Mouse (Mus musculus): ENCODE data around the gene Slc16a10. TPM values are rescaled to one million over a fixed set of nuclear protein-coding genes. Genes with fewer than 3 reads are reported as not detected.
"Not testable (repeated sequence)": the region's sequence is repeated elsewhere in the genome, so short reads cannot be mapped to it uniquely, and the experiment has no call there.

Gene Slc16a10
- polyA plus RNA-seq, 1 experiment from 2014 or later, result 26.6 TPM

- no peak overlapping the region for H3K27ac ChIP-seq (ENCODE audit: low read depth)
- no peaks in the 10 kb centered on the region for H3K36me3 ChIP-seq (ENCODE audit: control insufficient read depth, insufficient read depth, low read length)
- no peak for DNase-seq (ENCODE audit: low spot score)
- H3K9ac ChIP-seq (ENCODE audit: low read length), result no peak overlapping the region
- no peak overlapping the region for H3K4me2 ChIP-seq (ENCODE audit: low read length)
- H3K4me3 ChIP-seq (ENCODE audit: low read depth, low read length), result no peak overlapping the region
- 82% methylated on average over 11 of the region's 11 CpGs for WGBS
- no peaks in the 10 kb centered on the region for H3K9me3 ChIP-seq (ENCODE audit: control insufficient read depth, low read length)
- ATAC-seq (replicated peaks; ENCODE audit: low FRiP score, low TSS enrichment, low read depth), result no peak
- H3K27me3 ChIP-seq (replicated peaks; ENCODE audit: control insufficient read depth, insufficient read depth, low read length), result no peaks in the 10 kb centered on the region
- no peaks in the 10 kb centered on the region for H3K4me1 ChIP-seq (replicated peaks; ENCODE audit: control insufficient read depth, insufficient read depth, low read length)
Measured at GRCm38 (mm10) chr10:40009591-40009990, 132.5 kb downstream of the Slc16a10 start.

GRCm38 (mm10) chr10:40008847-40009246, 133.2 kb downstream of the Slc16a10 start:
- H3K9ac ChIP-seq (ENCODE audit: low read length); DNase-seq (ENCODE audit: low spot score); H3K4me3 ChIP-seq (ENCODE audit: low read depth, low read length); H3K36me3 ChIP-seq (ENCODE audit: control insufficient read depth, insufficient read depth, low read length); H3K9me3 ChIP-seq (ENCODE audit: control insufficient read depth, low read length); H3K4me2 ChIP-seq (ENCODE audit: low read length); H3K27ac ChIP-seq (ENCODE audit: low read depth); ATAC-seq (replicated peaks; ENCODE audit: low FRiP score, low TSS enrichment, low read depth); H3K27me3 ChIP-seq (replicated peaks; ENCODE audit: control insufficient read depth, insufficient read depth, low read length); H3K4me1 ChIP-seq (replicated peaks; ENCODE audit: control insufficient read depth, insufficient read depth, low read length): not testable (repeated sequence)
- WGBS, result 66% methylated on average over 4 of the region's 4 CpGs

- ATAC-seq (replicated peaks; ENCODE audit: low FRiP score, low TSS enrichment, low read depth) (no peak), DNase-seq (ENCODE audit: low spot score) (no peak)
- no peaks in the 10 kb centered on the region for H3K9me3 ChIP-seq (ENCODE audit: control insufficient read depth, low read length)
- H3K4me2 ChIP-seq (ENCODE audit: low read length), result no peak overlapping the region
- no peaks in the 10 kb centered on the region for H3K4me1 ChIP-seq (replicated peaks; ENCODE audit: control insufficient read depth, insufficient read depth, low read length)
- no peaks in the 10 kb centered on the region for H3K36me3 ChIP-seq (ENCODE audit: control insufficient read depth, insufficient read depth, low read length)
- no peak overlapping the region for H3K9ac ChIP-seq (ENCODE audit: low read length)
- H3K4me3 ChIP-seq (ENCODE audit: low read depth, low read length), result no peak overlapping the region
- no peak overlapping the region for H3K27ac ChIP-seq (ENCODE audit: low read depth)
- H3K27me3 ChIP-seq (replicated peaks; ENCODE audit: control insufficient read depth, insufficient read depth, low read length), result no peaks in the 10 kb centered on the region
- WGBS, result 90% methylated on average over 4 of the region's 4 CpGs
Measured at GRCm38 (mm10) chr10:40007953-40008352, 134.1 kb downstream of the Slc16a10 start.

- Histone ChIP-seq H3K4me3 (ENCODE audit: low read depth, low read length) (no peak overlapping the region), H3K4me1 (replicated peaks; ENCODE audit: control insufficient read depth, insufficient read depth, low read length) (no peaks in the 10 kb centered on the region), H3K9me3 (ENCODE audit: control insufficient read depth, low read length) (no peaks in the 10 kb centered on the region), H3K27ac (ENCODE audit: low read depth) (no peak overlapping the region), H3K27me3 (replicated peaks; ENCODE audit: control insufficient read depth, insufficient read depth, low read length) (no peaks in the 10 kb centered on the region), H3K9ac (ENCODE audit: low read length) (no peak overlapping the region), H3K4me2 (ENCODE audit: low read length) (no peak overlapping the region), H3K36me3 (ENCODE audit: control insufficient read depth, insufficient read depth, low read length) (no peaks in the 10 kb centered on the region)
- WGBS, result 67% methylated on average over 10 of the region's 10 CpGs
- DNase-seq (ENCODE audit: low spot score), result no peak
- ATAC-seq (replicated peaks; ENCODE audit: low FRiP score, low TSS enrichment, low read depth), result no peak
Measured at GRCm38 (mm10) chr10:40006963-40007362, 135.1 kb downstream of the Slc16a10 start.

GRCm38 (mm10) chr10:40000746-40001145, 141.3 kb downstream of the Slc16a10 start:
- Histone ChIP-seq H3K27ac (ENCODE audit: low read depth) (no peak overlapping the region), H3K9ac (ENCODE audit: low read length) (no peak overlapping the region), H3K4me3 (ENCODE audit: low read depth, low read length) (no peak overlapping the region), H3K4me1 (replicated peaks; ENCODE audit: control insufficient read depth, insufficient read depth, low read length) (no peaks in the 10 kb centered on the region), H3K4me2 (ENCODE audit: low read length) (no peak overlapping the region), H3K9me3 (ENCODE audit: control insufficient read depth, low read length) (no peaks in the 10 kb centered on the region), H3K27me3 (replicated peaks; ENCODE audit: control insufficient read depth, insufficient read depth, low read length) (no peaks in the 10 kb centered on the region), H3K36me3 (ENCODE audit: control insufficient read depth, insufficient read depth, low read length) (no peaks in the 10 kb centered on the region)
- ATAC-seq (replicated peaks; ENCODE audit: low FRiP score, low TSS enrichment, low read depth), result no peak
- DNase-seq (ENCODE audit: low spot score), result no peak
- WGBS, result 91% methylated on average over 2 of the region's 2 CpGs

GRCm38 (mm10) chr10:39991155-39991554, 150.9 kb downstream of the Slc16a10 start:
- H3K36me3 ChIP-seq (ENCODE audit: control insufficient read depth, insufficient read depth, low read length), result no peaks in the 10 kb centered on the region
- DNase-seq (ENCODE audit: low spot score) (no peak), ATAC-seq (replicated peaks; ENCODE audit: low FRiP score, low TSS enrichment, low read depth) (no peak)
- WGBS, result 44% methylated on average over 4 of the region's 4 CpGs
- H3K9ac ChIP-seq (ENCODE audit: low read length), result no peak overlapping the region
- H3K9me3 ChIP-seq (ENCODE audit: control insufficient read depth, low read length), result peaks cover 3% of the 10 kb centered on the region; the same call in 1 of the 2 replicates
- H3K4me2 ChIP-seq (ENCODE audit: low read length), result no peak overlapping the region
- H3K27ac ChIP-seq (ENCODE audit: low read depth), result no peak overlapping the region
- no peaks in the 10 kb centered on the region for H3K4me1 ChIP-seq (replicated peaks; ENCODE audit: control insufficient read depth, insufficient read depth, low read length)
- H3K4me3 ChIP-seq (ENCODE audit: low read depth, low read length), result no peak overlapping the region
- no peaks in the 10 kb centered on the region for H3K27me3 ChIP-seq (replicated peaks; ENCODE audit: control insufficient read depth, insufficient read depth, low read length)

GRCm38 (mm10) chr10:39986466-39986865, 155.6 kb downstream of the Slc16a10 start, which contains the start of gene Mfsd4b5:
Gene Mfsd4b5, minus strand, starts transcription at chr10:39986646.
- no peaks in the 10 kb centered on the region for H3K36me3 ChIP-seq (ENCODE audit: control insufficient read depth, insufficient read depth, low read length)
- no peak within 1 kb of the TSS for H3K4me2 ChIP-seq (ENCODE audit: low read length)
- 86% methylated on average over 12 of the region's 12 CpGs for WGBS
- DNase-seq (ENCODE audit: low spot score) (no peak), ATAC-seq (replicated peaks; ENCODE audit: low FRiP score, low TSS enrichment, low read depth) (no peak)
- H3K9ac ChIP-seq (ENCODE audit: low read length), result no peak within 1 kb of the TSS
- H3K9me3 ChIP-seq (ENCODE audit: control insufficient read depth, low read length), result no peaks in the 10 kb centered on the region
- H3K4me1 ChIP-seq (replicated peaks; ENCODE audit: control insufficient read depth, insufficient read depth, low read length), result no peaks in the 10 kb centered on the region
- H3K27ac ChIP-seq (ENCODE audit: low read depth), result no peak within 1 kb of the TSS
- H3K4me3 ChIP-seq (ENCODE audit: low read depth, low read length), result no peak within 1 kb of the TSS
- H3K27me3 ChIP-seq (replicated peaks; ENCODE audit: control insufficient read depth, insufficient read depth, low read length), result no peaks in the 10 kb centered on the region

Other genes with a start within 250 kb of the Slc16a10 start
- gene Mfsd4b4, start 243.0 kb downstream of the Slc16a10 start, polyA plus RNA-seq (2014; fragmentation: Nextera tagmentation; extraction: Ambion mirVana), result 5.2 and 5.4 TPM in 2 replicates
- gene Mfsd4b2, start 215.3 kb downstream of the Slc16a10 start, polyA plus RNA-seq (2014; fragmentation: Nextera tagmentation; extraction: Ambion mirVana), result 0.44 and 0.54 TPM in 2 replicates
- 1.2 and 1.4 TPM in 2 replicates for gene Mfsd4b3, start 182.1 kb downstream of the Slc16a10 start, polyA plus RNA-seq (2014; fragmentation: Nextera tagmentation; extraction: Ambion mirVana)
- 0.26 TPM in 1 of 2 replicates, not detected in the other for gene Mfsd4b5, start 155.6 kb downstream of the Slc16a10 start, polyA plus RNA-seq (2014; fragmentation: Nextera tagmentation; extraction: Ambion mirVana)
- gene Mfsd4b1, start 117.0 kb downstream of the Slc16a10 start, polyA plus RNA-seq (2014; fragmentation: Nextera tagmentation; extraction: Ambion mirVana), result 0.13 and 0.14 TPM in 2 replicates
- 77.7 and 77.9 TPM in 2 replicates for gene Rpf2, start 104.8 kb upstream of the Slc16a10 start, polyA plus RNA-seq (2014; fragmentation: Nextera tagmentation; extraction: Ambion mirVana)
- gene Gtf3c6, start 115.8 kb upstream of the Slc16a10 start, polyA plus RNA-seq (2014; fragmentation: Nextera tagmentation; extraction: Ambion mirVana), result 106 and 110 TPM in 2 replicates
- 77.6 and 90.5 TPM in 2 replicates for gene Amd1, start 159.9 kb upstream of the Slc16a10 start, polyA plus RNA-seq (2014; fragmentation: Nextera tagmentation; extraction: Ambion mirVana)
- 8.7 and 9.0 TPM in 2 replicates for gene Cdk19, start 197.3 kb upstream of the Slc16a10 start, polyA plus RNA-seq (2014; fragmentation: Nextera tagmentation; extraction: Ambion mirVana)